Mouse (Mus musculus) liver, postnatal 0 days (tissue): ENCODE measurements around the gene Kirrel3.

Experiments used
- CTCF ChIP-seq: sonication (generic); IDR thresholded peaks from 2 replicates; pipeline ENCODE4 v1.5.1; 2016; ENCODE audit warnings: antibody characterized with exemption, low read depth
- EP300 ChIP-seq: IDR thresholded peaks from 2 replicates; pipeline ENCODE4 v1.6.1; 2016; ENCODE audit warnings: antibody characterized with exemption, low read depth, mild to moderate bottlenecking

- TF ChIP-seq CTCF (no peak), EP300 (no peak)
Observed at GRCm38 (mm10) chr9:34965041-34965415, 479.3 kb downstream of the Kirrel3 start.
